Mouse (Mus musculus): ENCODE measurements at regions not wholly inside any gene's neighbourhood (a gene's known extent, or its start where the extent isn't known, plus 50 kb on each side); places are given as distances from the start of the nearest gene placed in this dataset.

- no peak for DNase-seq (ENCODE audit: low read depth, low spot score)
Observed at GRCm38 (mm10) chr17:64916657-64917056, 80.8 kb upstream of the 4930583I09Rik start.

GRCm38 (mm10) chr17:64915708-64916107 is 79.8 kb upstream of the 4930583I09Rik start:
- no peak for DNase-seq (ENCODE audit: low read depth, low spot score)

- no peak for DNase-seq (ENCODE audit: low read depth, low spot score)
Observed at GRCm38 (mm10) chr17:64915025-64915424, 79.2 kb upstream of the 4930583I09Rik start.

GRCm38 (mm10) chr17:64914302-64914701 is 78.4 kb upstream of the 4930583I09Rik start:
- DNase-seq (ENCODE audit: low read depth, low spot score): no peak

- no peak for DNase-seq (ENCODE audit: low read depth, low spot score)
Observed at GRCm38 (mm10) chr17:64908671-64909070, 72.8 kb upstream of the 4930583I09Rik start.

GRCm38 (mm10) chr17:64901721-64902623 is 66.1 kb upstream of the 4930583I09Rik start:
- peak; percentile 44 for DNase-seq (ENCODE audit: low read depth, low spot score)

- DNase-seq (ENCODE audit: low read depth, low spot score): no peak
Observed at GRCm38 (mm10) chr17:64897473-64897872, 61.6 kb upstream of the 4930583I09Rik start.

- no peak for DNase-seq (ENCODE audit: low read depth, low spot score)
Observed at GRCm38 (mm10) chr17:64895886-64896285, 60.0 kb upstream of the 4930583I09Rik start.

GRCm38 (mm10) chr17:64895466-64895865 is 59.6 kb upstream of the 4930583I09Rik start:
- no peak for DNase-seq (ENCODE audit: low read depth, low spot score)

- peak; percentile 93 for DNase-seq (ENCODE audit: low read depth, low spot score)
Observed at GRCm38 (mm10) chr17:64893182-64893902, 57.5 kb upstream of the 4930583I09Rik start.

Data from brain, adult 2 months (tissue).